Mouse (Mus musculus) neural tube, embryonic 15.5 days (tissue): ENCODE measurements around the gene Plpp3. TPM values are rescaled to one million over a fixed set of nuclear protein-coding genes. Genes with fewer than 3 reads are reported as not detected.

Experiments used
- ATAC-seq: fragments of 200-750 bp; cut with Nextera tagmentation; 2 replicates; pipeline ENCODE4 v1.8.0; 2017; ENCODE audit warnings: mild to moderate bottlenecking, moderate TSS enrichment, moderate library complexity; ENCODE audit not compliant: low FRiP score
- H3K27ac ChIP-seq: fragments of 300-500 bp; sonication (generic); replicated peaks from 2 replicates; pipeline ENCODE4 v1.5.1; 2015; ENCODE audit warnings: mild to moderate bottlenecking, inconsistent platforms
- H3K27me3 ChIP-seq: fragments of 300-500 bp; sonication (generic); replicated peaks from 2 replicates; pipeline ENCODE4 v1.6.1; 2015; ENCODE audit warnings: inconsistent platforms
- H3K36me3 ChIP-seq: fragments of 300-500 bp; sonication (generic); 2 replicates; pipeline ENCODE4 v1.6.1; 2015; ENCODE audit warnings: inconsistent platforms
- H3K4me1 ChIP-seq: fragments of 300-500 bp; sonication (generic); 2 replicates; pipeline ENCODE4 v1.6.1; 2015; ENCODE audit warnings: inconsistent platforms
- H3K4me2 ChIP-seq: fragments of 300-500 bp; sonication (generic); 2 replicates; pipeline ENCODE4 v1.6.1; 2015; ENCODE audit warnings: inconsistent platforms, mild to moderate bottlenecking, moderate library complexity
- H3K4me3 ChIP-seq: fragments of 300-500 bp; sonication (generic); replicated peaks from 2 replicates; pipeline ENCODE4 v1.5.1; 2015; ENCODE audit warnings: mild to moderate bottlenecking, inconsistent platforms
- H3K9ac ChIP-seq: fragments of 300-500 bp; sonication (generic); replicated peaks from 2 replicates; pipeline ENCODE4 v1.6.1; 2015; ENCODE audit warnings: mild to moderate bottlenecking, inconsistent platforms
- H3K9me3 ChIP-seq: fragments of 300-500 bp; sonication (generic); replicated peaks from 2 replicates; pipeline ENCODE4 v1.6.1; 2016; ENCODE audit warnings: inconsistent platforms
- WGBS: fragments of 180-500 bp; shearing (Covaris S2); methylation state at CpG from one replicate; pipeline ENCODE4 v1.1.7; 2015; ENCODE audit warnings: mixed read lengths; 5-methylcytosine and 5-hydroxymethylcytosine counted together
- polyA plus RNA-seq: library from polyadenylated mRNA; unstranded; fragments of >200 nt; fragmentation: Nextera tagmentation; extraction: Ambion mirVana; gene quantifications from 2 replicates; pipeline ENCODE4 v1.2.1, GENCODE M21; 2015

Plpp3 gene
- polyA plus RNA-seq, 1 experiment from 2014 or later: 73.6 TPM

DNA sequence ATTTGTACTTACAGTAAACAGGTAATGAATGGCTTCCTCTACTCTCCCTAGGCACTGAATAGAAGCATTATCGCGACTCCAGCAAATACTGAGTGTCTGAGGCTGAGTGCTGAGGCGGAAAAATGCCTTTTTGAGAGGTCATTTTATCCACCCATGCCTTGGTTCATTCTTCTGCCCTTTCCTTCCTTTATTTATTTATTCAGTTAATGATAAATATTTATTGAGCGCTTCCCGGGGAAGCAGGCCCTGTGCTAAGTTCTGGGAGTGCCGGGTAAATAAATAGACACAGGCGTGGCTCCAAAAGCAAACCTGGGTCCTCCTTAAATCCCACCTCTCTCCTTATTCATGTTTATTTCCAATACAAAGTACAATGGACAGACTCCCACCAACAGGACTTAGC, 27.9 kb upstream of the Plpp3 start:
- Histone ChIP-seq H3K27ac (no peak overlapping the region), H3K27me3 (no peaks in the 10 kb centered on the region), H3K4me3 (no peak overlapping the region), H3K9me3 (no peaks in the 10 kb centered on the region), H3K36me3 (no peaks in the 10 kb centered on the region), H3K4me2 (no peak overlapping the region), H3K9ac (no peak overlapping the region), H3K4me1 (0 out of 2 replicates have a peak, but pooled peaks cover 6% of the 10 kb centered on the region)
- WGBS: 67% methylated on average over 7 of the region's 7 CpGs
- ATAC-seq: no peak

DNA sequence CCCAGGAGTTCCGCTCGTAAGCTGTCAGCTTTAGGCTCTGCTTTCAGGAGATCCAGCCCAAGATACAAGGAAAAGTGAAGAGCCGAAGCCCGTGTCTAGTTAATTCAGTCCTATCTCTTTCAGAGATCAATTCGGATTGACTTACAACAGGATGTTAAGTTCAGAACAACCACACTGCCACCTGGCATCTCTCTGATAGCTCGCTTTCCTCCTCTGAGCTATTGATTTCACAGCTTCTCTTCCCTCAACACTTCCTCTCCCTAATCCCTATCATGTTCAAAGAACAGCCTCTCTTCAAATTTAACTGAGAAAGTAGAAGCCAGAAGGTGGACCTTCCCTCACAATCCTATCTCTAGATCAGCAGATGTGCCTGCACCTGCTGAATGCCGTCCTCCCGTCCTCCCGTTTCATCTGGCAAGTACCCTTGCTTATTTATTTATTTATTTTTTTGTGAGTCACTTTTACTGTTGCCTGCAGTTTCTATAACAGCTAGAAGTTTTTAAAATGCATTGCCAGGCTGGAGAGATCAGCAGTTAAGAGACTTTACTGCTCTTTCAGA, 25.3 kb upstream of the Plpp3 start:
- 0 out of 2 replicates have a peak, but pooled peaks cover 6% of the 10 kb centered on the region for H3K4me1 ChIP-seq
- no peak overlapping the region for H3K9ac ChIP-seq
- H3K9me3 ChIP-seq: no peaks in the 10 kb centered on the region
- no peak overlapping the region for H3K4me2 ChIP-seq
- no peak for ATAC-seq
- no peak overlapping the region for H3K4me3 ChIP-seq
- H3K36me3 ChIP-seq: no peaks in the 10 kb centered on the region
- no peaks in the 10 kb centered on the region for H3K27me3 ChIP-seq
- H3K27ac ChIP-seq: no peak overlapping the region
- WGBS: 90% methylated on average over 9 of the region's 9 CpGs

DNA sequence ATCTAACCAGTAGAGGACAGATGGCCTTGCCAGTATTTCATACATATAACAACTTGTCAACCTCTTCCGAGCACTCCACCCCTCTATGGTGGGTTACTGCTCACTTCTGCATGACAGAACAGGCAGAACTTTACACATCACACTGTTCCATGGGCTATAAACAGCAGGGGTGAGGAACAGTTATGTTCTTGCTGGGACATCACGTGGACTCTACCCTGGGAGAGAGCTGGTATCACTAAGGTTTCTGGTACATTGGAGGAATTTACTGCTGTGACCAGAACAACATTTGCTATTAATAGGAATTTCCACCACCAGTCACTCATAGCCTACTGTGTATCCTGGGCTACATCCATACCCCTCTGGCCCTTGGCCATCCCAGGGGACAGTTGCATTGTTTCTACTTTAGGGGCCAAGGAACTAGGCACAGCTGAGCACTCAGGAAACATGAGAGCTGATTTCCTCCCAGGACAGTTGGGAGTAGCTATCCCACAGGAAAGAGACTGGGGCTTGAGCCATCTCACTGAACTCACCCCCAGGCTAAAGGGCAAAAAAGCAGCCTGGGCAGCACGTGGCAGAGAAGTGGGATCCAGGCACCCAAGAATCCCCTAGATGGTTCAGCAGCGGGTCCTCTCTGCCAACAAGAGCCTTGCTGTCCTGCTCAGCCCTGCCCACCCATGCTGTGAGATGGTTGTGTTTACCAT, 23.6 kb upstream of the Plpp3 start:
- no peaks in the 10 kb centered on the region for H3K9me3 ChIP-seq
- H3K27ac ChIP-seq: no peak overlapping the region
- H3K4me1 ChIP-seq: 0 out of 2 replicates have a peak, but pooled peaks cover 6% of the 10 kb centered on the region
- no peaks in the 10 kb centered on the region for H3K27me3 ChIP-seq
- H3K36me3 ChIP-seq: no peaks in the 10 kb centered on the region
- H3K9ac ChIP-seq: no peak overlapping the region
- 72% methylated on average over 4 of the region's 4 CpGs for WGBS
- H3K4me2 ChIP-seq: no peak overlapping the region
- ATAC-seq: no peak
- H3K4me3 ChIP-seq: no peak overlapping the region

DNA sequence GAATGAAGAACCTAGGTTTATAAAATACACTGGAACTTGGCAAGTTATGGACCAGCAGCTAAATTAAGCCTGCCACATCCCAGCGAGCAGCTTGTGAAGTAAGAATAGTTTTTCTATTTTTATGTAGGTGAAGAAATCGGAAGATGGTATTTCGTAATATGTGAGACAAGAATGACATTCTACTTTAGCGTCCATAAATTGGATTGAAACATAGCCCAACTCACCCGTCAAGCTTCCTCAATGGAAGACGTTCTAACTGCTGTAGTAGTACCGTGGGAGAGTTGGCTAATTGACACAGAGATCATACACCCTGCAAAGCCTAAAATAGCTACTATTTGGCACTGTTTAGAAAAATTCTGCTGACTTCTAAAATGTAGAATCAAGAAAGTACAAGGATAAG, 7.7 kb upstream of the Plpp3 start:
- H3K4me3 ChIP-seq: no peak overlapping the region
- 91% methylated on average over 7 of the region's 7 CpGs for WGBS
- ATAC-seq: no peak
- no peaks in the 10 kb centered on the region for H3K36me3 ChIP-seq
- H3K9me3 ChIP-seq: no peaks in the 10 kb centered on the region
- H3K4me2 ChIP-seq: no peak overlapping the region
- no peak overlapping the region for H3K27ac ChIP-seq
- H3K4me1 ChIP-seq: no peaks in the 10 kb centered on the region
- no peak overlapping the region for H3K9ac ChIP-seq
- H3K27me3 ChIP-seq: no peaks in the 10 kb centered on the region

DNA sequence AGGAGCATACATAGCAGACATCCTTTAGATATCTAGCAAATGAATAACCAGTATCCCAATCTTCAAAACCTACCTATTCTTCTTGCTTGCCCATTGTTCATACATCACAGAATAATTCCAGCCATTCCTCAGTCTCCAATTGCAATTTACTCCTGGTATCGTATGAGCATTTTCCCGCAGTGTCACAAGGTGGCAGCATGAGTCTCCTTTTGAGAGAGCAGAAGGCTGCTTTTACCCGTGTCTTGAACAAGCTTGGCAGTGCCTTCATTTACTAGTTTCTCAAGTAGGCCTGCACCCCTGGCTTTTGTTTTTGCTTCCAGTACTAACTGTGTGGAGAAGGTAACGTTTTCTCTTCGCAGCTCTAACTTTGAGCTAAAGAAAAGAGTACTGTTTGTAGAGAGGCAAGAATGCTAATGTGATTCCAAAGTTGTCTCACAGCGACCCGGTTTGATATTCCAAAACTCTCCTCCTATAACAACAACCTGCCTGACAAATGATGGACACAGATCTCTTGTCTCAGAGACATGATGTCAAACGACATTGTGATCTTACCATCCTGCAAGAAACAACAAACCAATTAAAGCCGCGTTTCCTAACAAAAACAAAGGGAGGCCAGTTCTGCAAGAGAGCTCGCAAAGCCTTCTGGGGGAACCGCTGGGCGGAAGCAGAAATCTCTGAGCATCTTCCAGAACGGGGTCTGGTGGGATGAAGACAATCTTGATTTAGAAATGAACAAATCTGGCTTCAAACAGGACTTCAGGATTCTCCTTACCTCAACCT, 5.0 kb upstream of the Plpp3 start:
- ATAC-seq: no peak
- WGBS: 45% methylated on average over 14 of the region's 14 CpGs
- H3K9me3 ChIP-seq: no peaks in the 10 kb centered on the region

DNA sequence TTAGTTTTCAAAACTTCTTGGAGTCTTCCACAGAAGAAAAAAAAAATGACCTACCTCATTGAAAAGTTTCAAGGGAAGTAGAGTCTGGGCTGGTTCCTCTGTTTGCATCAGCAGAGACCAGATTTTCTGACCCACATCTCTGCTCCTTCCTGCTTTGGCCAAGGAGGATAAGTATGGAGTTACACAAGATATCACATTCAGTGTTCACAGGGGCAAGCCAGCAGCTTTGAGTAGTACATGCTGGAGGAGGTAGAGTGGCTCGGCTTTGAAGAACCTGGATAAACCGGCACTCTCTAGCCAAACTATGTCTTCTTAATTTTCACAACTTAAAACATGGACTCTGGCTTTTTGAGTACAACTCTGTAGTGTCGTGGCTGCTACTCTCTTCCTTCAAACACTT, 3.9 kb upstream of the Plpp3 start:
- H3K4me3 ChIP-seq: no peak overlapping the region
- H3K9me3 ChIP-seq: no peaks in the 10 kb centered on the region
- H3K27me3 ChIP-seq: no peaks in the 10 kb centered on the region
- no peak overlapping the region for H3K9ac ChIP-seq
- ATAC-seq: no peak
- peaks cover 2% of the 10 kb centered on the region; the same call in 1 of the 2 replicates for H3K4me1 ChIP-seq
- H3K27ac ChIP-seq: no peak overlapping the region
- H3K36me3 ChIP-seq: no peaks in the 10 kb centered on the region
- 89% methylated on average over 3 of the region's 3 CpGs for WGBS
- no peak overlapping the region for H3K4me2 ChIP-seq

More for the DNA sequence above, 5.0 kb upstream of the Plpp3 start:
- Histone ChIP-seq H3K9ac (no peak overlapping the region), H3K4me3 (no peak overlapping the region), H3K27ac (no peak overlapping the region), H3K36me3 (no peaks in the 10 kb centered on the region), H3K4me1 (0 out of 2 replicates have a peak, but pooled peaks cover 2% of the 10 kb centered on the region), H3K27me3 (no peaks in the 10 kb centered on the region), H3K4me2 (no peak overlapping the region)

DNA sequence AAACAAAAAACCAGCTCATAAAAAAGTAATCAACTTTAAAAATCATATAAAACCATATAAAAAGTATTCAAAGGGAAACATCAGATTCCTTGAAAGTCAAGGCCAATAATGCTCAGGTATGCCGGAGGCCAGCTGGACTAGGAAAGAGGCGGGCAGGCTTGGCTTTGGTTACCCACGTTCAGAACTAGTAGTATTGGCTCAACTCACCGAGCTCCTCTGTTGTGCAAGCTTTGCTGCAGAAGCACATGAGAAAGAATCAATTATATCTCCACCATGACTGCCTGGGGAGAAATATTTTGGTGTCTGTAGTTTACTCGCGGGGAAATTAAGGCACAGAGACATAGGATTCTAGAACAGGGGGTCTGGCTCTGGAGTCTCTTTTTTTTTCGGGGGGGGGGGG, 866 bp upstream of the Plpp3 start:
- no peaks in the 10 kb centered on the region for H3K27me3 ChIP-seq
- H3K4me3 ChIP-seq: no peak overlapping the region
- no peak overlapping the region for H3K9ac ChIP-seq
- WGBS: 68% methylated on average over 7 of the region's 7 CpGs
- no peaks in the 10 kb centered on the region for H3K9me3 ChIP-seq
- peaks cover 11% of the 10 kb centered on the region for H3K4me1 ChIP-seq
- H3K36me3 ChIP-seq: no peaks in the 10 kb centered on the region
- H3K4me2 ChIP-seq: no peak overlapping the region
- H3K27ac ChIP-seq: no peak overlapping the region
- ATAC-seq: no peak

DNA sequence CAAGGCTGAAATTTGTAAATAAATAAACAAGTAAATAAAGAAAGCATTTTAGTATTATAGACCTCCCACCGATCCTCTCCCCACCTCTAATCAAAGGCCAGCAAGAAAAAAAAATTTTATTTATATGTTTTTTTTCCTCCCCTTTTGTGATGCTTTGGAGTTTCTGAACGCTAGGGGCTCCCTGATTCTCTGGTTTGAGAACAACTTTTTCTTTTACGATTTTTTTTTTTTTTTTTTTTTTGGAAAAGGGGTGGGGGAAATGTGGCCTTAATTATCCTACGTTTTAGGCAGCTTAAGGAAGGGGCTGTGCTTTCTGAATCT, 232 bp upstream of the Plpp3 start:
- H3K4me2 ChIP-seq: peak overlapping the region; percentile 79
- H3K27me3 ChIP-seq: no peaks in the 10 kb centered on the region
- H3K9me3 ChIP-seq: no peaks in the 10 kb centered on the region
- no peaks in the 10 kb centered on the region for H3K36me3 ChIP-seq
- WGBS: 0% methylated on average over 4 of the region's 4 CpGs
- no peak overlapping the region for H3K9ac ChIP-seq
- peak overlapping the region; percentile 59 for H3K4me3 ChIP-seq
- ATAC-seq: no peak; the same call in 1 of the 2 replicates
- H3K27ac ChIP-seq: peak overlapping the region; percentile 89
- peaks cover 12% of the 10 kb centered on the region for H3K4me1 ChIP-seq

DNA sequence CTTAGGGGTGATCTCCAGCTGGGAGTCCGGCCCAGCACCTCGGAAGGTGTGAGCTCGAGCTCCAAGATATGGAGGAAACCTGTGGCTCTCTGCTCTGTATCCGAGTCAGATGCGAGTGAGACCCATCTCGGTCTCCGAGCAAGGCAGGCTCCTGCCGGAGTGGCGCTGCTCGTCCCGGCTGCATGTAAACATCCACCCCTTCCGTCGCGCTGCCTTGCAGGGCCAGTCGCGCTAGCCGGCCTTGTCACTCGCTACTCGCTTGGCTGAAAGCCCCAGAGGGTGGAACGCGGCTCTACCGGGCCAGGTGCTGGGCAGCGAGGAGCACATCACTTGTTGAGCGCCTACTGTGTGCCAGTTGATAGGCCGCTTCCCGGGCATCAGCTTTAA, 1.0 kb downstream of the Plpp3 start:
- H3K27ac ChIP-seq: peak overlapping the region; percentile 89
- ATAC-seq: peak; percentile 77
- H3K9me3 ChIP-seq: no peaks in the 10 kb centered on the region
- H3K9ac ChIP-seq: peak overlapping the region; percentile 72
- peaks cover 19% of the 10 kb centered on the region for H3K4me1 ChIP-seq
- no peaks in the 10 kb centered on the region for H3K36me3 ChIP-seq
- H3K4me3 ChIP-seq: peak overlapping the region; percentile 59
- no peaks in the 10 kb centered on the region for H3K27me3 ChIP-seq
- peak overlapping the region; percentile 79 for H3K4me2 ChIP-seq
- under 1% methylated on average over 26 of the region's 26 CpGs for WGBS

DNA sequence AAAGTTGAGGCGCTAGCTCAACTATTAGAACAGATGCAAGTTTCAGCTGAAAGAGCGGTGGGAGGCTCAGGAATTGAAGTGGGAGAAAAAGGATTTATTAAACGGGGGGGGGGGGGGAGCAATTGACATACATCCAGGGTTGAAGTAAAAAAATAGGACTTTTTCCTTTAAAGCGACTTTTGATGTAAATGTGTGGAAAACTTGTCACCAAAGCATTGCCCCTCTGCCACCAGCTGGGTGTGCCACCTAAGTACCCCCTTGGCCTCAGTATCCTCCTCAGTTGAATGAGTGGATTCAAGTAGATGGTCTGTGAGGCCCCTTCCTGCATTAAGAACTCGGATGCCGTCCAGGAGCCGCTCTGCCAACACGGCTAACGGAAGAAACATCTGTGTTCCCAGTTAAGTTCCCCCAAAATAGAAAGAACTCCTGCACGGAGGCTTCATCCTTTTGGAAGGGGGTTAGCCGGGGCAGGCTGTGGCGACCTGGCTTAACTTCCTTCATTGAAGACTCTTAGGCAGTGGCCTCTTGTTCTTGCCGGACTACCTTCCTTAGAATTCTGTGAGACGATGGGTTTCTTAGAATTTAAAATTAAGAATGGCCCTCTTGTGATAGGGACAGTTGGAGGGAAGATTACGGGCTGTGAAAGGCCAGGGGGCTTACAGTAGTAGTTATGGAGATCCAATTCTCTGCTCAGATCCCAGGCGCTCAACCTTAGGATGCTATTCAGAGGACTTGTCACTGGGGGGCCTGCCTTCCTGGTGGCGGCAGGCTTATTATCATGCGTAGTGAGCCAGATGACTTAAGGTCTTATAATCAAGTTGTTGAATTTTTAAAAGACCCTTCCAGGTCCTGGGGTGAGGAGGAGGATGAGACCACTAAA, 1.7 kb downstream of the Plpp3 start:
- Histone ChIP-seq H3K27me3 (no peaks in the 10 kb centered on the region), H3K9me3 (no peaks in the 10 kb centered on the region), H3K27ac (peak overlapping the region; percentile 89), H3K4me3 (peak overlapping the region; percentile 59), H3K9ac (peak overlapping the region; percentile 72), H3K4me1 (peaks cover 19% of the 10 kb centered on the region), H3K4me2 (peak overlapping the region; percentile 79), H3K36me3 (no peaks in the 10 kb centered on the region)
- ATAC-seq: no peak
- WGBS: 3% methylated on average over 18 of the region's 18 CpGs

DNA sequence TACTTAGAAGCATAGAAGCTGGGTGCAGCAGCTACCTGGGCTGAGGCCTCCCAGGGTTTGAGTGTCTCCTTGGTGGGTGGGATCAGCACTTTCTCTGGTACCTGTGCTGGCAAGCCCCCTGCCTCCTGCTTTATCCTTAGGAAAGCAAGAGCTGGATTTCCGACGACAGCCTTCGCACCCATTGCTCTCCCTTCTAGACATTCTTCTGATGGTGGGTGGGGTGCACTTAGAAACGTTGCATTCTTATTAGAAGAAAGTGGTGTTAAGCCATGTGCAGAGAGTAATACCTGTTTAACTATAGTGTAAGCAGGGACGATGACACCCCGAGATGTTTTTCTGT, 2.4 kb downstream of the Plpp3 start:
- Histone ChIP-seq H3K4me2 (peak overlapping the region; percentile 79), H3K9ac (peak overlapping the region; percentile 72), H3K4me1 (peaks cover 19% of the 10 kb centered on the region), H3K27ac (peak overlapping the region; percentile 89; the same call in 1 of the 2 replicates), H3K4me3 (peak overlapping the region; percentile 59), H3K36me3 (no peaks in the 10 kb centered on the region), H3K27me3 (no peaks in the 10 kb centered on the region), H3K9me3 (no peaks in the 10 kb centered on the region)
- no peak for ATAC-seq
- WGBS: 24% methylated on average over 6 of the region's 6 CpGs
